Mouse (Mus musculus): ENCODE data around the gene Arhgap31. TPM values are rescaled to one million over a fixed set of nuclear protein-coding genes. Genes with fewer than 3 reads are reported as not detected.

The Arhgap31 gene
- total and polyA plus RNA-seq, 2 experiments from 2014 or later, result 15.7 to 60.6 TPM

DNA sequence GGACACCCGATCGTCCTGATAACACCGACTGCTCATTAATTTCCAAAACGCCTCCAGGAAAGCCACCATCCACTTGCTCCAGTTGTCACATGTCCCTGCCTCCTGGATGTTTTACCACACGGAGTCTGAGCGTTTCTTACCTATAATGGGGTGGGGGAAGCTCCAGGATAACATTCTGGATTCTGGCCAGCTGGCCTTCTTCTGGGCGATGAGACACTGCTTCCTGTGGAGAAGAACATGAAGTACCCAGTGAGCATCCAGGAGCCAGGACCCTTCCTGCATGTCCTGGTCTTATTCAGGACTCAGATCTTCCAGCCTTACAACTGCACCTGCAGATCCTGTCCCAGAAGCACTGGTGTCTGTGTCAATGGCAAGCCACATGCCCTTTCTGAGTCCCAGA is 87.7 kb downstream of the Arhgap31 start:
- ATAC-seq (ENCODE audit: insufficient read depth, low read depth), result no peak
- H3K27ac ChIP-seq (ENCODE audit: low read depth), result peak overlapping the region; percentile 80

DNA sequence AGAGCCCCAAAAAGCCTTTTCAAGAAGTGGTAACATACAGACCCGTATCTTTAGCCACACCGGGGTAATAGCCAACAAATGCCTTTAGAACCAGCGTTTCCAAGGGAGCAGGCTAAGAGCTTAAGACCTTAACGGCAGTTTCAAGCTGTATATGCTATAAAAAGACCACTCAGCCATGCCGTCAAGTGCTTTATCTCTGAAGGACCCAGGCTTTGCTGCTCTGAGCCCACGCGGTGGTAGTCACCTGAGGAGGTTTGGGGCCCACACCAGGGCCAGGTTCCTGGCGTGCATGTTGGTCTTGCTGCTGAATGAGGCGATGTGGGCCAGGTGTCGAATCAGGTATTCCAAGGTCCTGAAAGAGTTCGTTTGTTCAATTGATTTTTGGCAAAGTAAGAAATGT is 88.8 kb downstream of the Arhgap31 start:
- peak; percentile 64 for ATAC-seq (ENCODE audit: insufficient read depth, low read depth)
- DNase-seq (ENCODE audit: low spot score), result peak; percentile 75
- no peaks in the 10 kb centered on the region for H3K9me3 ChIP-seq (replicated peaks; ENCODE audit: control insufficient read depth, low read length)
- H3K9ac ChIP-seq (replicated peaks; ENCODE audit: low read depth, low read length), result no peak overlapping the region
- peak overlapping the region; percentile 80 for H3K27ac ChIP-seq (ENCODE audit: low read depth)
- peaks cover 55% of the 10 kb centered on the region for H3K36me3 ChIP-seq (replicated peaks; ENCODE audit: control insufficient read depth, insufficient read depth, low read length)
- no peak overlapping the region; the same call in 1 of the 2 replicates for H3K4me2 ChIP-seq (ENCODE audit: low read depth, low read length)
- 34% methylated on average over 11 of the region's 11 CpGs for whole genome bisulfite sequencing
- H3K4me3 ChIP-seq (ENCODE audit: low read depth, low read length), result no peak overlapping the region
- peaks cover 67% of the 10 kb centered on the region for H3K4me1 ChIP-seq (ENCODE audit: control insufficient read depth, insufficient read depth)
- no peaks in the 10 kb centered on the region for H3K27me3 ChIP-seq (ENCODE audit: control insufficient read depth, insufficient read depth, low read length)
- TF ChIP-seq CTCF (IDR thresholded peaks at IDR 0.05; ENCODE audit: low read depth) (no peak), EP300 (IDR thresholded peaks at IDR 0.05; ENCODE audit: low read depth) (peak; percentile 80; the same call in 1 of the 2 replicates)

More for the DNA sequence above, 87.7 kb downstream of the Arhgap31 start:
- 33% methylated on average over 7 of the region's 7 CpGs for WGBS
- peaks cover 47% of the 10 kb centered on the region for H3K36me3 ChIP-seq (replicated peaks; ENCODE audit: control insufficient read depth, insufficient read depth, low read length)
- no peak overlapping the region for H3K4me3 ChIP-seq (ENCODE audit: low read depth, low read length)
- peaks cover 76% of the 10 kb centered on the region for H3K4me1 ChIP-seq (ENCODE audit: control insufficient read depth, insufficient read depth)
- DNase-seq (ENCODE audit: low spot score), result no peak
- no peaks in the 10 kb centered on the region for H3K27me3 ChIP-seq (ENCODE audit: control insufficient read depth, insufficient read depth, low read length)
- no peaks in the 10 kb centered on the region for H3K9me3 ChIP-seq (replicated peaks; ENCODE audit: control insufficient read depth, low read length)
- no peak for TF ChIP-seq CTCF (IDR thresholded peaks at IDR 0.05; ENCODE audit: low read depth)
- no peak overlapping the region for H3K4me2 ChIP-seq (ENCODE audit: low read depth, low read length)
- no peak overlapping the region for H3K9ac ChIP-seq (replicated peaks; ENCODE audit: low read depth, low read length)

DNA sequence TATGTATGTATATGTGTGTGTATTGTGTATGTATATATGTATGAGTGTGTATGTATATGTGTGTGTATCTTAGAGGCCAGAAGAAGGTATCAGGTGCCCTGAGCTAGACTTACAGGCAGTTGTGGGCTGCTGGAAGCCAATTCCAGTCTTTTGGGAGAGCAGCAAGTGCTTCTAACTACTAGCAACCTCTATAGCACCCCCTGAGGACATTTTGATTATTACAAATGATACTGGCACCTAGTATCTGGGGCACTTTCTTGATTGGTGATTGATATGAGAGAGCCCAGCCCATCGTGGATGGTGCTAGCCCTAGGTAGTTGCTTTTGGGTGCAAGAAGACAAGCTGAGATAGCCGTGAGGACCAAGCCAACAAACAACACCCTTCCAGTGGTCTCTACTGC is 90.8 kb downstream of the Arhgap31 start:
- WGBS, result 59% methylated on average over 2 of the region's 2 CpGs
- TF ChIP-seq EP300 (IDR thresholded peaks at IDR 0.05; ENCODE audit: low read depth), result no peak
- peak; percentile 30 for TF ChIP-seq CTCF (IDR thresholded peaks at IDR 0.05; ENCODE audit: low read depth)
- no peak for DNase-seq (ENCODE audit: low spot score)
- Histone ChIP-seq H3K9ac (replicated peaks; ENCODE audit: low read depth, low read length) (no peak overlapping the region), H3K36me3 (replicated peaks; ENCODE audit: control insufficient read depth, insufficient read depth, low read length) (peaks cover 67% of the 10 kb centered on the region), H3K9me3 (replicated peaks; ENCODE audit: control insufficient read depth, low read length) (no peaks in the 10 kb centered on the region), H3K27me3 (ENCODE audit: control insufficient read depth, insufficient read depth, low read length) (no peaks in the 10 kb centered on the region), H3K4me2 (ENCODE audit: low read depth, low read length) (no peak overlapping the region), H3K4me1 (ENCODE audit: control insufficient read depth, insufficient read depth) (peaks cover 61% of the 10 kb centered on the region), H3K4me3 (ENCODE audit: low read depth, low read length) (no peak overlapping the region), H3K27ac (ENCODE audit: low read depth) (peak overlapping the region; percentile 57)
- no peak for ATAC-seq (ENCODE audit: insufficient read depth, low read depth)

DNA sequence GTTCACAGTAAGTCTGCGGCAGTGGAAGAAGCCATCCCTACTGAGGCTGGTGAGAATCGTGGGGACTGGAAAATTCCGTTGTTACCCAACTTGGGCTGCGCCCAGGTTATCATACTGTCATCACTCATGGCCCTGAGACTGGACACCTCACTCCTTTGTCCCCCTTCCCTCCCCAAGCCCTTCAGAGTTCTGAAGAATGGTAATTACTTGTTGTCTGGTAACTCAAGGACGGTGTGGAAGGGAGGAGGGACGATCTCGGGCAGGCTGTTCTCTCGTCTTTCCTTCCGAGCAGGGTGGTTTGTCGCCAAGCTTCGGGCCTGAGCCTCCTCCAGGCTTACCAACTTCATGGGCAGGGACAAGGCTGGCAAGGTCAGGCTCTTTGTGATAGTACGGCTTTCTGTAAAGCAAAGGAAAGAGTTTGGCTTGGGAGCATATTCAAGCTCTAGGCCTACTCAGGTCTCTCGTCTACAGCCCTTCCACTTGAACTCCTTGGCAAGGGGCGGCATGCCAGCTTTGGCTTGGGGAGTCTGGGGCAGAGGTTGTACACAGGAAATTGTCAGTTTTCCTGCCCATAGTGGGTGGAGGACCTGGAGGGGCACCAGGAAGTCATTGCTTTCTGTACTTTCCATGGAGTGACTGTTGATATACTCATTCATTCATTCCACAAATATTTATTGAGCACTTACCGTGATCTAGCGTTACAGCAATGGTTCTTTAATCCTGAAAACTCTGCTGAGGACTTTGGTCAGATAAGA is 92.2 kb downstream of the Arhgap31 start:
- Histone ChIP-seq H3K36me3 (replicated peaks; ENCODE audit: control insufficient read depth, insufficient read depth, low read length) (peaks cover 81% of the 10 kb centered on the region), H3K27me3 (ENCODE audit: control insufficient read depth, insufficient read depth, low read length) (no peaks in the 10 kb centered on the region), H3K9me3 (replicated peaks; ENCODE audit: control insufficient read depth, low read length) (no peaks in the 10 kb centered on the region), H3K4me3 (ENCODE audit: low read depth, low read length) (no peak overlapping the region), H3K4me2 (ENCODE audit: low read depth, low read length) (no peak overlapping the region), H3K27ac (ENCODE audit: low read depth) (peak overlapping the region; percentile 74), H3K9ac (replicated peaks; ENCODE audit: low read depth, low read length) (no peak overlapping the region), H3K4me1 (ENCODE audit: control insufficient read depth, insufficient read depth) (peaks cover 48% of the 10 kb centered on the region)
- 47% methylated on average over 16 of the region's 16 CpGs for WGBS
- DNase-seq (ENCODE audit: low spot score) (no peak), ATAC-seq (ENCODE audit: insufficient read depth, low read depth) (no peak)
- no peak for TF ChIP-seq EP300 (IDR thresholded peaks at IDR 0.05; ENCODE audit: low read depth)
- TF ChIP-seq CTCF (IDR thresholded peaks at IDR 0.05; ENCODE audit: low read depth), result no peak

- Histone ChIP-seq H3K9ac (replicated peaks; ENCODE audit: low read depth, low read length) (no peak overlapping the region), H3K27ac (ENCODE audit: low read depth) (no peak overlapping the region), H3K9me3 (replicated peaks; ENCODE audit: control insufficient read depth, low read length) (no peaks in the 10 kb centered on the region), H3K4me2 (ENCODE audit: low read depth, low read length) (no peak overlapping the region), H3K27me3 (ENCODE audit: control insufficient read depth, insufficient read depth, low read length) (no peaks in the 10 kb centered on the region), H3K36me3 (replicated peaks; ENCODE audit: control insufficient read depth, insufficient read depth, low read length) (peaks cover 79% of the 10 kb centered on the region), H3K4me3 (ENCODE audit: low read depth, low read length) (no peak overlapping the region), H3K4me1 (ENCODE audit: control insufficient read depth, insufficient read depth) (peaks cover 30% of the 10 kb centered on the region)
- DNase-seq (ENCODE audit: low spot score) (peak; percentile 84), ATAC-seq (ENCODE audit: insufficient read depth, low read depth) (peak; percentile 44)
- WGBS, result 28% methylated on average over 6 of the region's 6 CpGs
- TF ChIP-seq EP300 (IDR thresholded peaks at IDR 0.05; ENCODE audit: low read depth) (no peak), CTCF (IDR thresholded peaks at IDR 0.05; ENCODE audit: low read depth) (peak; percentile 85)
Measured at GRCm38 (mm10) chr16:38619054-38619453, 94.0 kb downstream of the Arhgap31 start.

DNA sequence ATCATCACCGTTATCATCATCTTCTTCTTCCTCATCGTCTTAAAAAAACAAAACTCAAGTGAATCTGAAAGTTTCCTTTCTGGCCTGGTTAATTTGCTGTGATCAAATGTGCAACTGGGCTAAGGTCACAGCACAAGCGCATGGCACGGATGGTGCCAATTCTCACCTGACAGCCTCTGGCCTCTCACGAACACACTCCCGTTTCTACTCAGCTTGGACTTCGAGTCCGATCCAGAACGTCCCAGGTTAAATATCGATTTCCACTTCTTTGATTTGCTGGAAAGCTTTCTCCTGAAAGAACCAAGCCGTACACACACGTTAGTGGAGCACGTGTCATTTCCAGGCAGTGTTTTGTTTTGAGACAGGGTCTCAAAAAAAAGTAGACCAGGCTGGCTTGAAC is 95.1 kb downstream of the Arhgap31 start:
- no peak overlapping the region for H3K9ac ChIP-seq (replicated peaks; ENCODE audit: low read depth, low read length)
- H3K36me3 ChIP-seq (replicated peaks; ENCODE audit: control insufficient read depth, insufficient read depth, low read length), result peaks cover 80% of the 10 kb centered on the region
- DNase-seq (ENCODE audit: low spot score), result no peak
- H3K9me3 ChIP-seq (replicated peaks; ENCODE audit: control insufficient read depth, low read length), result no peaks in the 10 kb centered on the region
- H3K4me2 ChIP-seq (ENCODE audit: low read depth, low read length), result no peak overlapping the region
- H3K27me3 ChIP-seq (ENCODE audit: control insufficient read depth, insufficient read depth, low read length), result no peaks in the 10 kb centered on the region
- no peak overlapping the region for H3K27ac ChIP-seq (ENCODE audit: low read depth)
- 95% methylated on average over 13 of the region's 13 CpGs for WGBS
- no peak for ATAC-seq (ENCODE audit: insufficient read depth, low read depth)
- H3K4me3 ChIP-seq (ENCODE audit: low read depth, low read length), result no peak overlapping the region
- H3K4me1 ChIP-seq (ENCODE audit: control insufficient read depth, insufficient read depth), result peaks cover 21% of the 10 kb centered on the region
- TF ChIP-seq CTCF (IDR thresholded peaks at IDR 0.05; ENCODE audit: low read depth) (no peak), EP300 (IDR thresholded peaks at IDR 0.05; ENCODE audit: low read depth) (no peak)

Data from heart, postnatal 0 days (tissue).